Mouse (Mus musculus): Measurements from ENCODE around the gene Spata1. TPM values are rescaled to one million over a fixed set of nuclear protein-coding genes. Genes with fewer than 3 reads are reported as not detected.

Spata1 gene
- polyA plus RNA-seq, 1 experiment: 6.4 TPM

GRCm38 (mm10) chr3:146486464-146486863 lies 13.1 kb downstream of the Spata1 start:
- Histone ChIP-seq H3K4me1 (ENCODE audit: control insufficient read depth, insufficient read depth, insufficient read length, low read length) (no peaks in the 10 kb centered on the region), H3K4me3 (ENCODE audit: insufficient read depth, low read depth, low read length) (no peak overlapping the region), H3K27ac (replicated peaks; ENCODE audit: low read depth, low read length) (no peak overlapping the region)

- H3K4me3 ChIP-seq (ENCODE audit: insufficient read depth, low read depth, low read length): no peak overlapping the region
- no peak overlapping the region for H3K27ac ChIP-seq (replicated peaks; ENCODE audit: low read depth, low read length)
- H3K4me1 ChIP-seq (ENCODE audit: control insufficient read depth, insufficient read depth, insufficient read length, low read length): no peaks in the 10 kb centered on the region
Measured at GRCm38 (mm10) chr3:146482044-146482443, 17.5 kb downstream of the Spata1 start.

- Histone ChIP-seq H3K27ac (replicated peaks; ENCODE audit: low read depth, low read length) (no peak overlapping the region), H3K4me1 (ENCODE audit: control insufficient read depth, insufficient read depth, insufficient read length, low read length) (no peaks in the 10 kb centered on the region), H3K4me3 (ENCODE audit: insufficient read depth, low read depth, low read length) (no peak overlapping the region)
Measured at GRCm38 (mm10) chr3:146474428-146474827, 25.1 kb downstream of the Spata1 start.

- H3K27ac ChIP-seq (replicated peaks; ENCODE audit: low read depth, low read length): no peak overlapping the region
- no peaks in the 10 kb centered on the region for H3K4me1 ChIP-seq (ENCODE audit: control insufficient read depth, insufficient read depth, insufficient read length, low read length)
- no peak overlapping the region for H3K4me3 ChIP-seq (ENCODE audit: insufficient read depth, low read depth, low read length)
Measured at GRCm38 (mm10) chr3:146473741-146474140, 25.8 kb downstream of the Spata1 start.

GRCm38 (mm10) chr3:146472657-146473056 lies 26.9 kb downstream of the Spata1 start:
- H3K4me3 ChIP-seq (ENCODE audit: insufficient read depth, low read depth, low read length): no peak overlapping the region
- no peak overlapping the region for H3K27ac ChIP-seq (replicated peaks; ENCODE audit: low read depth, low read length)
- no peaks in the 10 kb centered on the region for H3K4me1 ChIP-seq (ENCODE audit: control insufficient read depth, insufficient read depth, insufficient read length, low read length)

- Histone ChIP-seq H3K27ac (replicated peaks; ENCODE audit: low read depth, low read length) (no peak overlapping the region), H3K4me3 (ENCODE audit: insufficient read depth, low read depth, low read length) (no peak overlapping the region), H3K4me1 (ENCODE audit: control insufficient read depth, insufficient read depth, insufficient read length, low read length) (no peaks in the 10 kb centered on the region)
Measured at GRCm38 (mm10) chr3:146469226-146469625, 30.3 kb downstream of the Spata1 start.

GRCm38 (mm10) chr3:146462939-146463338 lies 36.6 kb downstream of the Spata1 start:
- H3K4me1 ChIP-seq (ENCODE audit: control insufficient read depth, insufficient read depth, insufficient read length, low read length): no peaks in the 10 kb centered on the region
- H3K4me3 ChIP-seq (ENCODE audit: insufficient read depth, low read depth, low read length): no peak overlapping the region

GRCm38 (mm10) chr3:146451375-146451774 lies 48.2 kb downstream of the Spata1 start:
- Histone ChIP-seq H3K4me1 (ENCODE audit: control insufficient read depth, insufficient read depth, insufficient read length, low read length) (peaks cover 4% of the 10 kb centered on the region; the same call in 1 of the 2 replicates), H3K4me3 (ENCODE audit: insufficient read depth, low read depth, low read length) (no peak overlapping the region), H3K27ac (replicated peaks; ENCODE audit: low read depth, low read length) (no peak overlapping the region)

More at GRCm38 (mm10) chr3:146462939-146463338, 36.6 kb downstream of the Spata1 start:
- no peak overlapping the region for H3K27ac ChIP-seq (replicated peaks; ENCODE audit: low read depth, low read length)

GRCm38 (mm10) chr3:146450371-146450841 lies 49.1 kb downstream of the Spata1 start:
- Histone ChIP-seq H3K4me1 (ENCODE audit: control insufficient read depth, insufficient read depth, insufficient read length, low read length) (peaks cover 4% of the 10 kb centered on the region; the same call in 1 of the 2 replicates), H3K27ac (replicated peaks; ENCODE audit: low read depth, low read length) (peak overlapping the region; percentile 82), H3K4me3 (ENCODE audit: insufficient read depth, low read depth, low read length) (peak overlapping the region; percentile 76)

- Histone ChIP-seq H3K4me1 (ENCODE audit: control insufficient read depth, insufficient read depth, insufficient read length, low read length) (peaks cover 4% of the 10 kb centered on the region; the same call in 1 of the 2 replicates), H3K27ac (replicated peaks; ENCODE audit: low read depth, low read length) (peak within 1 kb of the TSS; percentile 82), H3K4me3 (ENCODE audit: insufficient read depth, low read depth, low read length) (peak within 1 kb of the TSS; percentile 76)
Measured at GRCm38 (mm10) chr3:146449745-146450250, 49.8 kb downstream of the Spata1 start, which contains the start of gene Ctbs. Gene Ctbs, plus strand, starts transcription at chr3:146449795.

- Histone ChIP-seq H3K27ac (replicated peaks; ENCODE audit: low read depth, low read length) (no peak overlapping the region), H3K4me3 (ENCODE audit: insufficient read depth, low read depth, low read length) (no peak overlapping the region), H3K4me1 (ENCODE audit: control insufficient read depth, insufficient read depth, insufficient read length, low read length) (peaks cover 4% of the 10 kb centered on the region; the same call in 1 of the 2 replicates)
Measured at GRCm38 (mm10) chr3:146448969-146449368, 50.6 kb downstream of the Spata1 start.

GRCm38 (mm10) chr3:146448372-146448771 lies 51.2 kb downstream of the Spata1 start:
- H3K27ac ChIP-seq (replicated peaks; ENCODE audit: low read depth, low read length): no peak overlapping the region

GRCm38 (mm10) chr3:146447598-146447997 lies 52.0 kb downstream of the Spata1 start:
- H3K4me3 ChIP-seq (ENCODE audit: insufficient read depth, low read depth, low read length): no peak overlapping the region
- H3K27ac ChIP-seq (replicated peaks; ENCODE audit: low read depth, low read length): no peak overlapping the region
- H3K4me1 ChIP-seq (ENCODE audit: control insufficient read depth, insufficient read depth, insufficient read length, low read length): peaks cover 4% of the 10 kb centered on the region; the same call in 1 of the 2 replicates

More at GRCm38 (mm10) chr3:146448372-146448771, 51.2 kb downstream of the Spata1 start:
- Histone ChIP-seq H3K4me3 (ENCODE audit: insufficient read depth, low read depth, low read length) (no peak overlapping the region), H3K4me1 (ENCODE audit: control insufficient read depth, insufficient read depth, insufficient read length, low read length) (peaks cover 4% of the 10 kb centered on the region; the same call in 1 of the 2 replicates)

GRCm38 (mm10) chr3:146447156-146447555 lies 52.4 kb downstream of the Spata1 start:
- Histone ChIP-seq H3K4me1 (ENCODE audit: control insufficient read depth, insufficient read depth, insufficient read length, low read length) (peaks cover 4% of the 10 kb centered on the region; the same call in 1 of the 2 replicates), H3K27ac (replicated peaks; ENCODE audit: low read depth, low read length) (no peak overlapping the region)

GRCm38 (mm10) chr3:146444880-146445279 lies 54.7 kb downstream of the Spata1 start:
- H3K4me1 ChIP-seq (ENCODE audit: control insufficient read depth, insufficient read depth, insufficient read length, low read length): no peaks in the 10 kb centered on the region; the same call in 1 of the 2 replicates
- H3K4me3 ChIP-seq (ENCODE audit: insufficient read depth, low read depth, low read length): no peak overlapping the region; the same call in 1 of the 2 replicates
- H3K27ac ChIP-seq (replicated peaks; ENCODE audit: low read depth, low read length): no peak overlapping the region

More at GRCm38 (mm10) chr3:146447156-146447555, 52.4 kb downstream of the Spata1 start:
- no peak overlapping the region for H3K4me3 ChIP-seq (ENCODE audit: insufficient read depth, low read depth, low read length)

- H3K4me1 ChIP-seq (ENCODE audit: control insufficient read depth, insufficient read depth, insufficient read length, low read length): no peaks in the 10 kb centered on the region; the same call in 1 of the 2 replicates
- H3K27ac ChIP-seq (replicated peaks; ENCODE audit: low read depth, low read length): no peak overlapping the region
- H3K4me3 ChIP-seq (ENCODE audit: insufficient read depth, low read depth, low read length): no peak overlapping the region
Measured at GRCm38 (mm10) chr3:146443380-146443779, 56.2 kb downstream of the Spata1 start.
